24 mouse cellular contexts compared by ENCODE assay signal in the genomic region with DNA sequence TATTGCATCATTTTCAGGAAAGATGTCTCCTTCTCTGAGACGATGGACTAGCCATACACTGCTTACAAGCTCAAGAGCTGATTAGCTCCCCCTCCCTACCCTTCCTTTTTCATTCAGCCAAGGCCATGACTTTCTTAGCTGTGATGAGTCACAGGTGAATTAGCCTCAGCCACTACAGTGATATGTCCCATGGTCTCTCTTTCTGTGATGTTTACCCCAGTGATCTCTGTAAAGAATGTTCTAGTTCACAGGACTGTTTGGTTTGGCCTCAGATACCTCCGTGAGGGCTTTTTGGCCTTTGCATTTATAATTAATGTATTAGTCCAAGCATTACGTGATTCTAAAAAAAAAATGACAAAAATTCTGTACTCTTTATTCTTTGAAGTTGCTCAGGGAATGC.
"Had no signal": no experiment of that assay in that cellular context is flagged by ENCODE, and none has a peak within 500 bp of the region (broad histone marks: within the 10 kb centered on the region; RNA-seq: fewer than 3 reads in every experiment).

No protein-coding gene starts in this region.

- H3K4me3 ChIP-seq: gastrocnemius, adult 2 months; heart, embryonic 13.5 days; heart, embryonic 15.5 days; hindbrain, embryonic 13.5 days; hindbrain, embryonic 15.5 days; kidney, embryonic 15.5 days; layer of hippocampus, adult 2 months; left cerebral cortex, adult 2 months; limb, embryonic 10.5 days; limb, embryonic 12.5 days; liver, embryonic 13.5 days; liver, embryonic 15.5 days had no signal

- H3K4me1 ChIP-seq: heart, embryonic 13.5 days; heart, embryonic 15.5 days; hindbrain, embryonic 13.5 days; hindbrain, embryonic 15.5 days; kidney, embryonic 15.5 days; limb, embryonic 10.5 days; limb, embryonic 12.5 days; liver, embryonic 13.5 days; liver, embryonic 15.5 days had no signal

- DNase-seq: gastrocnemius, adult 2 months; gastrocnemius, postnatal 14 days; gastrocnemius, postnatal 36 days; heart, adult 18-20 months; heart, postnatal 14 days; heart, postnatal 36 days; kidney, adult 11 months; kidney, adult 2 months; kidney, adult 9 months; kidney, postnatal 14 days; kidney, postnatal 36 days; liver; liver, embryonic 13.5 days; liver, postnatal 0 days had no signal
